Mouse (Mus musculus): ENCODE measurements at regions not wholly inside any gene's neighbourhood (a gene's known extent, or its start where the extent isn't known, plus 50 kb on each side); places are given as distances from the start of the nearest gene placed in this dataset.

GRCm38 (mm10) chr7:113105359-113105758 lies 101.9 kb upstream of the Arntl start:
- TF ChIP-seq CTCF (IDR thresholded peaks at IDR 0.05; ENCODE audit: low read depth, low read length) (no peak), POLR2AphosphoS5 (IDR thresholded peaks at IDR 0.05; ENCODE audit: insufficient replicate concordance, low read depth, low read length) (no peak)

Data from G1E (cell line).